Mouse (Mus musculus): ENCODE measurements at regions not wholly inside any gene's neighbourhood (a gene's known extent, or its start where the extent isn't known, plus 50 kb on each side); places are given as distances from the start of the nearest gene placed in this dataset.

DNA sequence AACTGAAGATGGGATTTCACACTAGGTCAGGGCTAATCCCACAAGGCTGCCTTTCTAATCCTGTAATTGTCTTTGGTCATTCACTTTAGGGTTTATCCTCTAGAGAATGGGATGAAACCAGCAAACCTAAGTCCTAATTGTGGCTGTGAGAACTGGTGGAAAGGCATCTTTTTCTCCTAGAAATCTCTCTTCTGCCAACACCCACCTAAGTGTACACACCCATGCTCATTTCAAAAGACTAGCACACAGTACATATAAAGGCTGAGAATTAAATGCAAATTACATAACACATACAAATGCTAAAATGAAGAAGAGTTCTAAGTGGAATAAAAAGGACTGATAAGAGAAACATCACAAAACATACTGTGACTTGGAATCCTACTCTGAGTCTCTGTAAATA is 579.5 kb downstream of the Eepd1 start:
- DNase-seq, result no peak

DNA sequence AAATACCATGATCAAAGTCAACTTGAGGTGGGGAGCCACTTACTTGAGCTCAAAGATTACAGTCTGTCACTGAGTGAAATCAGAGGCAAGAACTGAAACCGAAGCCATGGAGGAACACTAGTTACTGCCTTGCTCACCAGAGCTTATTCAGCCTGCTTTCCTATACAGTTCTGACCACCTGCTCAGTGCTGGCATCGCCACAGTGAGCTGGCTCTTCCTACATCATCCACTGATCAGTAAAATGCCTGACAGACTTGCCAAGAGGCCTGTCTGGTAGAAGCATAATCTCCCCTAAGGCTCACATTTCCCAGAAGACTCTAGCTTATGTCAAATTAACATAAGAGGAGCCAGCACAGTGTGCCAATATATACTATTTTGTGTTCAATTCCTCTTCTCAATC is 595.7 kb downstream of the Eepd1 start:
- DNase-seq, result no peak

DNA sequence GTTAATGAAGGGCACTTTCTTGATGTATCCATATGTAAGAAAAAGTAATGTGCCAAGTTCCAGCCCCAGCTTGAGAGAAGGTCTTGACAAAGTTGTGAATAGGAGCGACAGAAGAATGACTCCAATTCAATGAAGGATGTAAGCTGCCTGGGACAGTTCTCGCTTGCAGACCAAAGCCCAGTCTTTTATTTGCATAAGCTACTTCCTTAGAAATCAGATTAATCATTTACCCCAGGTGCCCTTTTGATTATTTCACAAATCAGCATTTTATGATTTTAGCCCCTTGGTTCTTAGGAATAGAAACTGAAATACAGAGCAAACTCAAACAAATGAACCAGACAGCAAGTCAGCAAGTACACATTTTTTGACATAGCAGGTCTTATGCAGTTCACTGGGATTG is 605.2 kb downstream of the Eepd1 start:
- DNase-seq, result no peak

- no peak for DNase-seq
These were observed 610.8 kb downstream of the Eepd1 start for GRCm38 (mm10) chr9:26092061-26092687.

GRCm38 (mm10) chr9:26104136-26104535 is 622.8 kb downstream of the Eepd1 start:
- no peak for DNase-seq

GRCm38 (mm10) chr9:26121986-26122385 is 611.5 kb upstream of the B3gat1 start:
- peak; percentile 0 to 23 for DNase-seq

DNA sequence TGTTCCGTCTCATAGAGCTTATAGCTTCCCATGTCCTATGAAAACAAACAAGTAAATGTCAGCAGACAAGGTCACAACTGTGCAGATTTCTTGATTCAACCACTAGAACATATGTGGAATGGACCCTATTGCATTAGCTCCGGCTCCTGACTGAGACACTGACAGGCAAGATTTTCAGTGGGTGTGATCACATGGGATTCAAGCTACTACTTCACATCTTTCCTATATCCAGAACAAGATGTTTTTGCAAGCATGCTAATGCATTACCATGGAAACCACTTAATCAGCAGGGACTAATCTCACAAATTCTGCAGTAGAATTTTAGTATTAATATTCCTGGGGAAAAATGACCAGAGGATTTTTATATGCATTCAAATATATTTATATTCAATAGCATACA is 598.9 kb upstream of the B3gat1 start:
- no peak for DNase-seq
